Mouse (Mus musculus): ENCODE data around the gene Olfr1016. TPM values are rescaled to one million over a fixed set of nuclear protein-coding genes. Genes with fewer than 3 reads are reported as not detected.

Gene Olfr1016
- not detected in 4 replicates for total RNA-seq (2023; ENCODE audit: inconsistent age)

GRCm38 (mm10) chr2:85802444-85802843, at the start of gene Olfr1016:
TSS of gene Olfr1016 (minus strand) at chr2:85802544.

GRCm38 (mm10) chr2:85846730-85847129, 44.4 kb upstream of the Olfr1016 start, which contains the start of gene Olfr1020:
TSS of gene Olfr1020 (plus strand) at chr2:85847030.

DNA sequence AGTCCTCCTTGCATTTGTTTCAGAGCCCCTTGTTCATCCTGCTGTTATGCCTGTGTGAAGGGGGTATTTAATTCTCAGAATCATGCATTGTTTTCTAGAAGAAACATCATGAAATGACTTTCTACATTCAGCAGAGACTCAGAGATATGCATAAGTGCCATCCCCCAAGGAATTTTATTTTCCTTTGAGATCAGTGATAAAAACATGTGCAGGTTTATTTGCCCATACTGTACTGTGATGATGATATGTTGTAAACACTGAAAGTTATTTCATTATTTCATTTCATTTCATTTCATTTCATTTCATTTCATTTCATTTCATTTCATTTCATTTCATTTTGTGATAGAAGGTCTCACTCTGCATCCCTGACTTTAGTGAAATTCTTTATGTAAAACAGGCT, 43.0 kb upstream of the Olfr1016 start, which contains the start of gene Olfr1019:
Olfr1019 (minus strand) TSS at position 101 of the 400 bp plus-strand sequence.

GRCm38 (mm10) chr2:85818179-85818578, 15.8 kb upstream of the Olfr1016 start, which contains the start of gene Olfr1018:
TSS of gene Olfr1018 (plus strand) at chr2:85818479.

GRCm38 (mm10) chr2:85781717-85782116, 20.6 kb downstream of the Olfr1016 start, which contains the start of gene Olfr1015:
TSS of gene Olfr1015 (plus strand) at chr2:85782017.

DNA sequence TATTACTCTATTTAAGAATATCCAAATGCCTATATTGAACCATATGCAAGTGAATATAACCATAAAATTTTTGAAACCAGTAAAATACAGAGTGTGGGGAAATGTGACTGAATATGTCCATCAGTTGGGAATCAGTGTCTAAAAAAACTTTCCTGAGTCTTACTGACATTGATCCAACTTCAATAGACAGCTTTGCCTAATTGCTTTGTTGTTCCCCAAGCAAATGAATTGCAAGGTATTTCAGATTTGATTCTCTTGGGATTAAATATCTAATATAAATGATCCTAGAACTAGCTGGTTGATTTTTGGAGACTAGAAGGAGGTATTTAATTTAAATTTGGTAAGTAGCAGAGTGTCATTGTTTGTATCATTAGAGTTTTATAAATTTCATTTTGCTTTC, 29.9 kb downstream of the Olfr1016 start, which contains the start of gene Olfr1014:
Olfr1014 (plus strand) TSS at position 301 of the 400 bp plus-strand sequence.

GRCm38 (mm10) chr2:85766798-85767197, 35.5 kb downstream of the Olfr1016 start, which contains the start of gene Olfr1013:
TSS of gene Olfr1013 (plus strand) at chr2:85767098.

GRCm38 (mm10) chr2:85762666-85763065, 39.7 kb downstream of the Olfr1016 start, which contains the start of gene Olfr1012:
TSS of gene Olfr1012 (minus strand) at chr2:85762766.

Other genes starting within 250 kb of the Olfr1016 start
- not detected in 4 replicates for gene Olfr996, start 223.3 kb downstream of the Olfr1016 start, total RNA-seq (2023; ENCODE audit: inconsistent age)
- not detected in 4 replicates for gene Olfr998, start 213.6 kb downstream of the Olfr1016 start, total RNA-seq (2023; ENCODE audit: inconsistent age)
- gene Olfr1000, start 190.6 kb downstream of the Olfr1016 start, total RNA-seq (2023; ENCODE audit: inconsistent age): not detected in 4 replicates
- not detected in 4 replicates for gene Olfr1002, start 151.8 kb downstream of the Olfr1016 start, total RNA-seq (2023; ENCODE audit: inconsistent age)
- not detected in 4 replicates for gene Olfr154, start 138.1 kb downstream of the Olfr1016 start, total RNA-seq (2023; ENCODE audit: inconsistent age)
- not detected in 4 replicates for gene Olfr1006, start 123.8 kb downstream of the Olfr1016 start, total RNA-seq (2023; ENCODE audit: inconsistent age)
- not detected in 4 replicates for gene Olfr1008, start 113.1 kb downstream of the Olfr1016 start, total RNA-seq (2023; ENCODE audit: inconsistent age)
- gene Olfr1009, start 87.1 kb downstream of the Olfr1016 start, total RNA-seq (2023; ENCODE audit: inconsistent age): not detected in 4 replicates
- not detected in 4 replicates for gene Olfr1012, start 39.8 kb downstream of the Olfr1016 start, total RNA-seq (2023; ENCODE audit: inconsistent age)
- not detected in 4 replicates for gene Olfr1013, start 35.4 kb downstream of the Olfr1016 start, total RNA-seq (2023; ENCODE audit: inconsistent age)
- not detected in 4 replicates for gene Olfr1014, start 29.8 kb downstream of the Olfr1016 start, total RNA-seq (2023; ENCODE audit: inconsistent age)
- gene Olfr1015, start 20.5 kb downstream of the Olfr1016 start, total RNA-seq (2023; ENCODE audit: inconsistent age): not detected in 4 replicates
- not detected in 4 replicates for gene Olfr1018, start 15.9 kb upstream of the Olfr1016 start, total RNA-seq (2023; ENCODE audit: inconsistent age)
- not detected in 4 replicates for gene Olfr1019, start 42.9 kb upstream of the Olfr1016 start, total RNA-seq (2023; ENCODE audit: inconsistent age)
- gene Olfr1020, start 44.5 kb upstream of the Olfr1016 start, total RNA-seq (2023; ENCODE audit: inconsistent age): not detected in 4 replicates
- gene Olfr1022, start 66.0 kb upstream of the Olfr1016 start, total RNA-seq (2023; ENCODE audit: inconsistent age): not detected in 4 replicates
- not detected in 4 replicates for gene Olfr1023, start 83.1 kb upstream of the Olfr1016 start, total RNA-seq (2023; ENCODE audit: inconsistent age)
- gene Olfr1024, start 102.5 kb upstream of the Olfr1016 start, total RNA-seq (2023; ENCODE audit: inconsistent age): not detected in 4 replicates
- gene Olfr1025-ps1, start 112.6 kb upstream of the Olfr1016 start, total RNA-seq (2023; ENCODE audit: inconsistent age): not detected in 4 replicates
- gene Olfr1026, start 119.0 kb upstream of the Olfr1016 start, total RNA-seq (2023; ENCODE audit: inconsistent age): not detected in 4 replicates
- gene Olfr1028, start 147.9 kb upstream of the Olfr1016 start, total RNA-seq (2023; ENCODE audit: inconsistent age): not detected in 4 replicates
- gene Olfr1029, start 171.4 kb upstream of the Olfr1016 start, total RNA-seq (2023; ENCODE audit: inconsistent age): 0.12 TPM in 1 of 4 replicates, not detected in the others
- gene Olfr1030, start 176.7 kb upstream of the Olfr1016 start, total RNA-seq (2023; ENCODE audit: inconsistent age): not detected in 4 replicates
- not detected in 4 replicates for gene Olfr1031, start 187.8 kb upstream of the Olfr1016 start, total RNA-seq (2023; ENCODE audit: inconsistent age)
- not detected in 4 replicates for gene Olfr1032, start 203.0 kb upstream of the Olfr1016 start, total RNA-seq (2023; ENCODE audit: inconsistent age)
- gene Olfr1033, start 218.1 kb upstream of the Olfr1016 start, total RNA-seq (2023; ENCODE audit: inconsistent age): not detected in 4 replicates
- not detected in 4 replicates for gene Olfr1034, start 243.3 kb upstream of the Olfr1016 start, total RNA-seq (2023; ENCODE audit: inconsistent age)